Mouse (Mus musculus) erythroblast, embryonic 14.5 days (primary cell): ENCODE measurements around the gene Tbc1d16. TPM values are rescaled to one million over a fixed set of nuclear protein-coding genes. Genes with fewer than 3 reads are reported as not detected.
A peak's percentile ranks its signal among the peaks of the same experiment; 100 is the strongest.

Source experiments
- H3K27me3 ChIP-seq: 2 replicates; pipeline ENCODE4 v1.6.1; 2012; ENCODE audit warnings: inconsistent platforms; ENCODE audit not compliant: control insufficient read depth
- H3K36me3 ChIP-seq: 2 replicates; pipeline ENCODE4 v1.6.1; 2012; ENCODE audit warnings: mild to moderate bottlenecking, inconsistent platforms; ENCODE audit not compliant: control insufficient read depth
- H3K4me1 ChIP-seq: 2 replicates; pipeline ENCODE4 v1.6.1; 2012; ENCODE audit warnings: inconsistent platforms; ENCODE audit not compliant: control insufficient read depth
- H3K4me3 ChIP-seq: replicated peaks from 2 replicates; pipeline ENCODE3; 2012; ENCODE audit warnings: moderate library complexity, mild to moderate bottlenecking, inconsistent platforms
- H3K9me3 ChIP-seq: 2 replicates; pipeline ENCODE4 v1.6.1; 2012; ENCODE audit warnings: low read length, inconsistent platforms, mixed read lengths; ENCODE audit not compliant: control insufficient read depth
- GATA1 ChIP-seq: IDR thresholded peaks from 2 replicates; pipeline ENCODE4 v1.6.1; 2012; ENCODE audit warnings: low read length, inconsistent platforms, mixed read lengths
- TAL1 ChIP-seq: IDR thresholded peaks from 3 replicates; pipeline ENCODE4 v1.6.1; 2012; ENCODE audit warnings: low read length, inconsistent platforms, mixed read lengths
- polyA plus RNA-seq: library from polyadenylated mRNA; stranded (reverse); fragments of >175 nt; gene quantifications from 2 replicates; pipeline ENCODE4 v1.2.3, GENCODE M21; 2012

The Tbc1d16 gene
- polyA plus RNA-seq, 1 experiment = 0.01 TPM

GRCm38 (mm10) chr11:119223124-119223890, 5.0 kb downstream of the Tbc1d16 start:
- TF ChIP-seq GATA1 (no peak), TAL1 (no peak)
- Histone ChIP-seq H3K4me3 (no peak overlapping the region), H3K4me1 (peaks cover 6% of the 10 kb centered on the region), H3K27me3 (peaks cover 28% of the 10 kb centered on the region), H3K9me3 (no peaks in the 10 kb centered on the region), H3K36me3 (no peaks in the 10 kb centered on the region)

DNA sequence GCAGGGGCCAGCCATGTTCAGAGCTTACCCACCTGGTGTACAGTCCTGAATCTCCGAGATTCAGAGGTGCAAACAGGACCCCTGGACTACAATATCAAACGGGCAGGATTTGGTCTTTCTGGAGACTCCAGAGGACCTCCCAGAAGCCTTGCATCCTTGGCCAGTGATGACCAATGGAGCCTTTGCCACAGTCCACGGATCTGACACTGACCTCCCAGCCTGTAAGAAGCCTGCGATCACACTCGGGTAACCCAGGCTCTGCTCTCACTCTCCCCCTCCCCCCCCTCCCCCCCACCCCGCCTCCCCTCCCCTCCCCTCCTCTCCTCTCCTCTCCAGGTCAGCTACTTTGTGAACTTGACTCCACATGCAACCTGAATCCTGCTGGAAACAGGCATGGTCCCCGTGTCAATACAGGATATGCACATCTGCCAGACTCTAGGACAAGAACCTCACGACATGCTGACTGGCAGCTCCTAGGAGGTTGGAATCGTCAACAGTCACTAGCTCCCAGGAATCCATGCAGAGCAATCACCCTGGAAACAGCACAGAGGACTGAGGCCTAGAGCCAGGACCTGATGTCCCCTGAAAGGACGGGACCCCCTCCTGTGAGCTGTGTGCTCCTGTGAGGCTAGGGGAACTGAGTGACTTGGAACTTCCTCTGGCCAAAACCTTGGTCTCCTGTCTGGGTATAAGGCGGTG, 6.3 kb downstream of the Tbc1d16 start:
- no peaks in the 10 kb centered on the region for H3K36me3 ChIP-seq
- no peaks in the 10 kb centered on the region for H3K4me1 ChIP-seq
- no peak for TF ChIP-seq GATA1
- no peak for TF ChIP-seq TAL1
- peaks cover 15% of the 10 kb centered on the region for H3K27me3 ChIP-seq
- H3K9me3 ChIP-seq = no peaks in the 10 kb centered on the region
- H3K4me3 ChIP-seq = no peak overlapping the region

GRCm38 (mm10) chr11:119219816-119220465, 8.4 kb downstream of the Tbc1d16 start:
- Histone ChIP-seq H3K36me3 (no peaks in the 10 kb centered on the region), H3K9me3 (no peaks in the 10 kb centered on the region), H3K4me1 (peaks cover 12% of the 10 kb centered on the region), H3K4me3 (no peak overlapping the region), H3K27me3 (no peaks in the 10 kb centered on the region)
- TF ChIP-seq TAL1 = no peak
- TF ChIP-seq GATA1 = no peak

GRCm38 (mm10) chr11:119217861-119218260, 10.4 kb downstream of the Tbc1d16 start:
- H3K4me1 ChIP-seq = peaks cover 13% of the 10 kb centered on the region
- H3K36me3 ChIP-seq = no peaks in the 10 kb centered on the region
- TF ChIP-seq GATA1 = no peak
- H3K27me3 ChIP-seq = no peaks in the 10 kb centered on the region
- no peaks in the 10 kb centered on the region for H3K9me3 ChIP-seq
- H3K4me3 ChIP-seq = no peak overlapping the region

DNA sequence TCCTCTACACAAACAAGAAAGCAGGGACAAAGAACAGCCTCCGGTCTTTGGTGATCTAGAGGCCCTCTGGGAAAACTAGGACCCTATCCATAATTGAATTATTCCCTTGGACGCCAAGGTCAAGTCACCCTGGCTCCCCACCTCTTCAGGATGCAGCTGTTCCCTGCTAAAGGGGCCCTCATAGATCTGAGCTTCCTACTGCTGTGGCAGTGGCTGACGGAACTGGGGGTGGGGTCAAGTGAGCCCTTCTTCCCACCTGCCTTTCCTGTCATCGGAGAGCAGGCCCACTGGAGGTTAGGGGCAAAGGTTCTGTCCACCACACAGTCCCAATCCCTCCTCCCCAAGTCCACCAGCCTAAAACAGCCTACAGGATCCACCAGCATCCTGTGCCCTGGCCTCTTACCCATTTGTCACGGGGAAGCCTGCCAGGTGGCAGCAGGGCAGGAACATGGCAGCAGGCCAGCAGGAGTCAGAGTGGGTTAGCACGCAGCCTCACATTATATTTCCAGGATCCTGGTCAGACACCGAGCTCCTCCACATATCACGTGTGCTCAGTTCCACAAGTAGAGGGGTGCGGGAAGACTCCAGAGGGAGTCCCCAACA, 12.3 kb downstream of the Tbc1d16 start:
- H3K27me3 ChIP-seq = no peaks in the 10 kb centered on the region
- TF ChIP-seq GATA1 = no peak
- TF ChIP-seq TAL1 = no peak
- H3K4me3 ChIP-seq = no peak overlapping the region
- no peaks in the 10 kb centered on the region for H3K9me3 ChIP-seq
- peaks cover 13% of the 10 kb centered on the region for H3K4me1 ChIP-seq
- H3K36me3 ChIP-seq = no peaks in the 10 kb centered on the region

- Histone ChIP-seq H3K36me3 (no peaks in the 10 kb centered on the region), H3K4me3 (peak overlapping the region; percentile 39), H3K4me1 (peaks cover 13% of the 10 kb centered on the region), H3K27me3 (no peaks in the 10 kb centered on the region), H3K9me3 (no peaks in the 10 kb centered on the region)
- TF ChIP-seq GATA1 (no peak), TAL1 (no peak)
Measured at GRCm38 (mm10) chr11:119215038-119215904, 13.0 kb downstream of the Tbc1d16 start.

GRCm38 (mm10) chr11:119213166-119213885, 15.0 kb downstream of the Tbc1d16 start:
- peaks cover 13% of the 10 kb centered on the region for H3K4me1 ChIP-seq
- TF ChIP-seq GATA1 = no peak
- no peak for TF ChIP-seq TAL1

More at GRCm38 (mm10) chr11:119213166-119213885, 15.0 kb downstream of the Tbc1d16 start:
- no peak overlapping the region for H3K4me3 ChIP-seq
- H3K27me3 ChIP-seq = no peaks in the 10 kb centered on the region
- H3K36me3 ChIP-seq = no peaks in the 10 kb centered on the region; the same call in 1 of the 2 replicates
- no peaks in the 10 kb centered on the region for H3K9me3 ChIP-seq
